Comparison of ENCODE assay signal across 13 mouse cellular contexts in the genomic region with DNA sequence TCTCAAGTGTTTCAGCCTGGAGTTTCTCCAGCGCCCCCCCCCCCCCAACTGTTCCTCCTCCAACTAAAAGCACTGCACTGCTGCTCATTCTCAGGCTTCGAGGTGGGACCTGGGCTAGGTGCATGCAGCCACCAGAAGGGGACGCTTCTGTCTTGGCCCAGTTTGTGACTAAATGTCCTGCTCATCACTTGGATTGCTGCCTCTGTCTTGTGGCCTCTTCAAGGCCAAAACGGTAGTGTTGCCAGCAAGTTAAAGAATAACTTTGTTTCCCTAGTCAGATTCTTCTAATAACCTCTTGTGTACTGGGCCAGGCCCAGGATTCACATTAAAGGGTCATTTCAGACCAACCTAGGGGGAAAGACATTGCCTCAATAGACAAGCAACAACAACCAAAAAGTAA.
DNase-seq lines count a peak whose midpoint lies in the region; ATAC-seq and TF ChIP-seq lines count a peak whose summit lies in the region.
"Had no signal": no experiment of that assay in that cellular context is flagged by ENCODE, and none has a peak within 500 bp of the region (broad histone marks: within the 10 kb centered on the region; RNA-seq: fewer than 3 reads in every experiment).

No protein-coding gene starts in this region.

- peak overlapping the region; percentile 16; the same call in 1 of the 2 replicates for H3K4me2 ChIP-seq in heart, embryonic 14.5 days (ENCODE audit: low read length)
- H3K4me2 ChIP-seq in midbrain, postnatal 0 days (ENCODE audit: low read depth, low read length, poor library complexity, severe bottlenecking): no peak overlapping the region
- H3K4me2 ChIP-seq in forebrain, embryonic 15.5 days (replicated peaks): no peak overlapping the region
- H3K4me2 ChIP-seq: hindbrain, embryonic 13.5 days; limb, embryonic 13.5 days; lung, embryonic 14.5 days had no signal

- peaks cover 8% of the 10 kb centered on the region for H3K36me3 ChIP-seq in heart, embryonic 14.5 days (ENCODE audit: control insufficient read depth, insufficient read depth, low read length)
- no peaks in the 10 kb centered on the region for H3K36me3 ChIP-seq in midbrain, postnatal 0 days (ENCODE audit: insufficient read depth, low read length)
- H3K36me3 ChIP-seq in forebrain, embryonic 15.5 days: no peaks in the 10 kb centered on the region
- H3K36me3 ChIP-seq: hindbrain, embryonic 13.5 days; limb, embryonic 13.5 days had no signal

- 34% methylated on average over 4 of the region's 4 CpGs for WGBS in heart, embryonic 14.5 days
- 66% methylated on average over 4 of the region's 4 CpGs for WGBS in midbrain, postnatal 0 days
- 79% methylated on average over 4 of the region's 4 CpGs for WGBS in forebrain, embryonic 15.5 days

- CTCF ChIA-PET in Patski (lab: Charles Lee): no interaction called here

- intact Hi-C loops in heart, postnatal 14 days (cut with DNase I): no loop called here

- peaks cover 9 to 13% of the 10 kb centered on the region in 2 experiments; a peak in 3 of 4 replicates for H3K4me1 ChIP-seq in heart, embryonic 14.5 days (ENCODE audit: control insufficient read depth in 2 of 2, insufficient read depth in 2 of 2, low read length in 2 of 2)
- no peaks in the 10 kb centered on the region; the same call in none of the 2 replicates for H3K4me1 ChIP-seq in midbrain, postnatal 0 days (ENCODE audit: insufficient read depth, low read length)
- H3K4me1 ChIP-seq in forebrain, embryonic 15.5 days: no peaks in the 10 kb centered on the region

- no peak for ATAC-seq in heart, embryonic 14.5 days (ENCODE audit: insufficient number of reproducible peaks, insufficient read depth, low FRiP score, low read depth)
- peak; percentile 47 for ATAC-seq in Patski
- ATAC-seq in midbrain, postnatal 0 days (ENCODE audit: low FRiP score): no peak
- ATAC-seq in forebrain, embryonic 15.5 days (replicated peaks): no peak

- in situ Hi-C loops in Patski (cut with MboI; ENCODE audit: low pct_unique_long_range_greater_than_20kb): no loop called here

- no peak overlapping the region for H3K4me3 ChIP-seq in heart, embryonic 14.5 days (ENCODE audit: control insufficient read depth in 1 of 2, insufficient read depth in 1 of 2, low read depth in 1 of 2, low read length in 2 of 2)
- H3K4me3 ChIP-seq in midbrain, postnatal 0 days (ENCODE audit: low read depth, low read length): no peak overlapping the region
- H3K4me3 ChIP-seq in forebrain, embryonic 15.5 days: no peak overlapping the region
- H3K4me3 ChIP-seq: hindbrain, embryonic 13.5 days; limb, embryonic 13.5 days had no signal

- DNase-seq in heart, postnatal 14 days: no peak
- no peak for DNase-seq in Patski (ENCODE audit: low read depth, low spot score)
- DNase-seq in adrenal gland, postnatal 14 days: peak; percentile 52
- peak; percentile 59 for DNase-seq in kidney, postnatal 10 days
- no peak for DNase-seq in midbrain, postnatal 0 days (ENCODE audit: low spot score)
- no peak for DNase-seq in Muller cell, postnatal 12 days (ENCODE audit: inconsistent ontology term)
- DNase-seq: cerebellum, adult 9-11 months; heart, adult 11 months; lung, embryonic 14.5 days had no signal

- TF ChIP-seq CTCF in Patski (IDR thresholded peaks at IDR 0.05): peak; percentile 72
- TF ChIP-seq CTCF in midbrain, postnatal 0 days (IDR thresholded peaks at IDR 0.05): no peak

- H3K27ac ChIP-seq in heart, embryonic 14.5 days (replicated peaks in 1 of 2; ENCODE audit: control insufficient read depth in 1 of 2, insufficient read depth in 1 of 2, low read depth in 2 of 2, low read length in 2 of 2): no peak overlapping the region
- no peak overlapping the region for H3K27ac ChIP-seq in midbrain, postnatal 0 days (ENCODE audit: low read depth, low read length)
- no peak overlapping the region for H3K27ac ChIP-seq in forebrain, embryonic 15.5 days (replicated peaks)
- H3K27ac ChIP-seq: hindbrain, embryonic 13.5 days; limb, embryonic 13.5 days had no signal

- POLR2A ChIA-PET in Patski (lab: Charles Lee): no interaction called here

- no peak overlapping the region for H3K9ac ChIP-seq in heart, embryonic 14.5 days (ENCODE audit: low read length)
- no peak overlapping the region for H3K9ac ChIP-seq in midbrain, postnatal 0 days (replicated peaks; ENCODE audit: low read length, poor library complexity, severe bottlenecking)
- H3K9ac ChIP-seq in forebrain, embryonic 15.5 days (replicated peaks): no peak overlapping the region
- H3K9ac ChIP-seq: hindbrain, embryonic 13.5 days; limb, embryonic 13.5 days; lung, embryonic 14.5 days had no signal

- H3K27me3 ChIP-seq in heart, embryonic 14.5 days (ENCODE audit: control insufficient read depth, insufficient read depth, low read length): no peaks in the 10 kb centered on the region
- no peaks in the 10 kb centered on the region for H3K27me3 ChIP-seq in Patski
- no peaks in the 10 kb centered on the region for H3K27me3 ChIP-seq in midbrain, postnatal 0 days (ENCODE audit: insufficient read depth, low read length)
- H3K27me3 ChIP-seq in forebrain, embryonic 15.5 days: no peaks in the 10 kb centered on the region
- H3K27me3 ChIP-seq: limb, embryonic 13.5 days had no signal

- H3K9me3 ChIP-seq in heart, embryonic 14.5 days (ENCODE audit: control insufficient read depth, low read length): no peaks in the 10 kb centered on the region
- no peaks in the 10 kb centered on the region for H3K9me3 ChIP-seq in midbrain, postnatal 0 days (ENCODE audit: low read length)
- H3K9me3 ChIP-seq in forebrain, embryonic 15.5 days: no peaks in the 10 kb centered on the region
- H3K9me3 ChIP-seq: hindbrain, embryonic 13.5 days; limb, embryonic 13.5 days had no signal

Comparison
In these comparisons a context has a peak if more than half of its experiments do, and no peak if none do; other contexts are left out.
1. DNase-seq: peak in adrenal gland, postnatal 14 days (single experiment) and kidney, postnatal 10 days (single experiment); none in heart, postnatal 14 days (0 of 2), Patski (single experiment), midbrain, postnatal 0 days (single experiment) and Muller cell, postnatal 12 days (single experiment).